Mouse (Mus musculus) B cell, adult 2 months (primary cell): ENCODE results near the gene Cdk10.
"Not testable (repeated sequence)": the region's sequence is repeated elsewhere in the genome, so short reads cannot be mapped to it uniquely, and the experiment has no call there.

ENCODE experiments used
- DNase-seq, 2 experiments: peaks; one replicate each; pipeline ENCODE4 v3.0.0; 2022

The Cdk10 gene

DNA sequence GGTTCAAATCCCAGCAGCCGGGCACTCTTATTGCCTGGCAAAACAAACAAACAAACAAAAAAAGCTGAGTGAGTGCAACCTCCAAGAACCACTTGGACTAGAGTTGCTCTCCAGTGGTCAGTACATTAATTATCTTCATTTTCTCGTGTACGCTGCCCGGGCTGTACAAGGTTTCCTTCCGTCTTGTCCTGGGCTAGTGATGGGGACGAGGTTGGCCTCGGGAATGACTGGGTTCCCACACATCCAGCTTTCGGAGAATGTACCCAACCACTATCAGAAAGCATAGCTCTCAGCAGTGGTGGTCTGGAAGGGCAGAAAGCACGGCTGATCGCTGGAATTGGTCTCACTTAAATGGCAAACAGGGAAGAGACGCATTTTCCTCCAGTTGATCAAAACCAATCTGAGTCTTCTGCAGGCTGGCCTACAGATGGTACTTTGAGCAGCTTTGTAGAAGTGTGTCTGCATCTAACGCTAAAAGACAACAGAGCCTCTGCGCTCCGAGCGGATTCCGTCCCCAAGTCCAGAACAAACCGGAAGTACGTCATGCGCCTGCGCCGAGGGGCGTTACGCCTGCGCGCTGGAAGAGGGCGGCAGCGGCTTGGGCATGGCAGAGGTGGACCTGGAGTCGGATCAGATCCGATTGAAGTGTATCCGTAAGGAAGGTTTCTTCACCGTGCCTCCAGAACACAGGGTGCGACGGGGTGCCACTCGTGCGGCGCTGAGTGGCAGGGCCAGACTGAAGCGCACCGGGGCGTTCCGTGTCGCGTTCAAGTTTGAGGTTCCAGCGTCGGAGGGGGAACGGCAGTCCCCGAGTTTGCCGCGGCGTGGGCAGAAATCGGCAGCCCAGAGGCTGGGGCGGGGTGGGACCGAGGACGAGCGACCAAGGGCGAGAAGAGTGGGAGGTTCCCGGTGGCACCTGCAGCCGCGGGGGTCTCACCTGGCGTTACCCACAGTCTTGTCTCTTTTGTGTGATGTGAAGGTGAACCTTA lies at the start of gene Cdk10:
Gene Cdk10 (plus strand): TSS at position 565 of the 989 bp plus-strand sequence.
- DNase-seq: peak; percentile 92 to 94

GRCm38 (mm10) chr8:123181391-123181790 lies 43.3 kb upstream of the Cdk10 start:
- no peak for DNase-seq

GRCm38 (mm10) chr8:123185566-123186409 lies 38.9 kb upstream of the Cdk10 start, which contains the start of gene Dpep1:
Gene Dpep1, plus strand, starts transcription at chr8:123186242.
- DNase-seq: no peak

GRCm38 (mm10) chr8:123188006-123188405 lies 36.6 kb upstream of the Cdk10 start:
- DNase-seq: no peak

- DNase-seq: no peak
These were observed 35.8 kb upstream of the Cdk10 start for GRCm38 (mm10) chr8:123188841-123189240.

DNA sequence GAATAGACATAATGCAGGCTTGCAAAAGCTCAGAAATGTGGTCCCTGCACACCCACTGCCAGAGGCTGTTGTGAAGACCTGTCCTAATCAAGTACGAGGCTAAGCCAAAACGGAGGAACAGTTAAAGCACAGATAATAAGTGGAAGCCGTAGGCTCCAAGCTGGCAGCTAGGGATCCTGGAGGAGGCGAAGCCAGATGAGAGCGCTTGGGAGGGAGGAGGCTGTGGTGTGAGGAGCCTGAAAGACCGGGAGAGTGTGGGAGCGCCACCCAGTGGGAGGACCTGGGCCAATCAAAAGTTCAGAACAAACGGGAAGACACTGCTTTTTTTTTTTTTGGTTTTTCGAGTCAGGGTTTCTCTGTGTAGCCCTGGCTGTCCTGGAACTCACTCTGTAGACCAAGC lies 34.0 kb upstream of the Cdk10 start:
- peak; percentile 21 to 23 for DNase-seq

DNA sequence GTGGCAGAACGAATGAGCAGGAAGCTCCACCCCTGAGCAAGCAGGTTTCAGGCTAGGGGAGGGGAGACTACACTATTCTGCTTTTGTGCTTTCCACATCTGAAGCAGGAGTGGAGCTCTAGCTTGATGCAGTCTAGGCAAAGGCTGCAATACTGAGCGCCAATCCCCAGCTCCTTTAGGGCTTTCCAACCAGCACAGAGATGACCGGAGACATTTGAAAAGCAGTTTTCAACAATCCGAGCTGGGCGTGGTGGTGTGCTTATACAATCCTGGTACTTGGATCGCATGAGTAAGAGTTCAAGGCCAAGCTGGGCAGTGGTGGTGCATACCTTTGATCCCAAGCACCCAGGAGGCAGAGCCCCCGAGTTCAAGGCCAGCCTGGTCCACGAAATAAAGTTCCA lies 32.7 kb upstream of the Cdk10 start:
- DNase-seq: no peak

DNA sequence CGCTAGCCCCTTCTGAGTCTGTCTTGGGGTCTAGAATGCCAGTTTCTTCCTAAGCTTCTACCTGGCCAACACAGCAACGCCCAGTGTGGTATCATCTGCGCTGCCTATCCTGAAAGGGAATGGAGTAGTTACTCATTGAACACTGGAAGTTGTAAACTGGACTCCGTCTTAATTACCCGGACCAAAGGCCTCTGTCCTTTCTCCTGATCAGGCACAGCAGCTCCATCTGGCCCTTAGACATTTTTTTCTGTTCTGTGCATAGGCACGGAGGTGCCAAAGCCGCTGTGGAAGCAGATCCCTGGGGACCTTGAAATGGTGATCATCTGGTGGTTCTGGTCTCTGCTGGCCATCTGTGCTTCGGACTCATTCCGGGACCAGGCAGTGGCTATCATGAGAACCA lies 30.9 kb upstream of the Cdk10 start:
- DNase-seq: no peak

GRCm38 (mm10) chr8:123197016-123197415 lies 27.6 kb upstream of the Cdk10 start:
- peak; percentile 30 to 45 for DNase-seq

DNA sequence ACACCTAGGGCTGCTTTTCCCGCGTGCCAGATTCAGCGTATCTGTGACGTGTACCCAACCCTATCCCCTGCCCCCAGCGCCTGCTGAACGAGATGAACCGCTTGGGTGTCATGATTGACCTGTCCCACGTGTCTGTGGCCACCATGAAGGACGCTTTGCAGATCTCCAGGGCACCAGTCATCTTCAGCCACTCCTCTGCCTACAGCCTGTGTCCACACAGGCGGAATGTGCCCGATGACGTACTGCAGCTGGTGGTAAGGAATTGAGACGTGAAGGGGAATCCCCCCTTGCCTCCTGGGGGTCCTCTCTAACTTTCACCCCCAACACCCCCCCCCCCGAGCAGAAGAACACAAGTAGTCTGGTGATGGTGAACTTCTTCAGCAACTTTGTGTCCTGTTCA lies 24.8 kb upstream of the Cdk10 start:
- no peak for DNase-seq

- DNase-seq: peak; percentile 81 to 82
These were observed 22.4 kb upstream of the Cdk10 start for GRCm38 (mm10) chr8:123202288-123202687.

- no peak for DNase-seq
These were observed 21.1 kb upstream of the Cdk10 start for GRCm38 (mm10) chr8:123203571-123203970.

DNA sequence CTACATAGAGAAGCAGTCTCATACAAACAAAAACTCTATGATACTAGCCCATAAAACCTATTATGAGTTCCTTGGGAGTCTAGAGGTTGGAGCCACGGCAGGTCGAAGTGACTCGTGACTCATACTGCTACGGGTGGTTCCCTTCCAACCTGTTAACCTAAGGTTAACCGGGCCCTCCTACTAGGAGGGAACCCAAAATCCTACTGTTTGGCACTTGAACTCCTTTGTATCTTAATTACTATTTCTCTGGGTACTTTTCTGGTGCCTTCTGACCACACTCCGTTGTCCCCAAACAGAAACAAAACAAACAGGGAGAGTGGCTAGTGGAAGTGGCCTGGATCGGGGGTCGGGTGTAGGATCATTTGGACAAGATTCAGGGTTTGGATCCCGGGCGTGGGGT lies 12.8 kb upstream of the Cdk10 start:
- DNase-seq: no peak

DNA sequence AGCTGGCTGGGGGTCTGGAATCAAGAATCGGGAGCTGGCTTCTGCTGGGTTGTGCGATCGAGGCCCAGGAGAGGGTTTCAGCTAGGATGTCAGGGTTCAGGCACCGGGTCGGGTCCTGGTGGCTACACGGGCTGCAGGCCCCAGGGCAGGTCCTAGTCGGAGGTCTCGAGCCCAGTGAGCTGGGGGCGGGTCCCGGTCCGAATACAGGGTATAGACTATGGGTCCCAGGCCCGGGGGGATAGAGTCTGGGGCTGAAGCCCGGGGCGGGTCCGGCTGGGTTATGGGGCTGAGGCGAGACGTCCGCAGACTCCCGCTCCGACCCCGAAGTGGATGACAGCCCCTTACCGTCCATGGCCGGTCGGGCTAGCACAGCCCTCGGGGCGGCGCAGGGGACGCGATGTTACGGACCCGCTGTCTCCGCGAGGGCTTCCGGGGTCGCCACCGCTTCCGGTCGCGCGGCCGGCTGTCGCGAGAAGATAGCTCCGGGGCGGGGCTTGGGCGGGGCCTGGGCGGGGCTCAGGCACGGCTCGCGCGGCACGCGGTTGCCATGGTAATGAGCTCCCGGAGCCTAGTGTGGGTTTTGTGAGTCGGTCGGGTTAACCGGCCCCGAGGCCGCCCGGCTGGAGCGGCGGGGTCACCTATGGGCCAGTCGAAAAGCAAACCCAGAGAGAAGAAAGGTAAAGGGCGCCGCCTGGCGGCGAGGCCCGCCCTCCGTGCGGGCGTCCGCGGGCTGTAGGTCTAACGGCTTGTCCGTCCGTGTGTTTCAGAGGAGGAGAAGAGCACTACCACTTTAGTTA lies 12.1 kb upstream of the Cdk10 start, which contains the start of the genes Chmp1a and Spata33:
Gene Chmp1a (minus strand): TSS at position 443 of the 797 bp plus-strand sequence.
Gene Spata33 (plus strand): TSS at position 512 of the 797 bp plus-strand sequence.
- DNase-seq: peak; percentile 86 to 89

DNA sequence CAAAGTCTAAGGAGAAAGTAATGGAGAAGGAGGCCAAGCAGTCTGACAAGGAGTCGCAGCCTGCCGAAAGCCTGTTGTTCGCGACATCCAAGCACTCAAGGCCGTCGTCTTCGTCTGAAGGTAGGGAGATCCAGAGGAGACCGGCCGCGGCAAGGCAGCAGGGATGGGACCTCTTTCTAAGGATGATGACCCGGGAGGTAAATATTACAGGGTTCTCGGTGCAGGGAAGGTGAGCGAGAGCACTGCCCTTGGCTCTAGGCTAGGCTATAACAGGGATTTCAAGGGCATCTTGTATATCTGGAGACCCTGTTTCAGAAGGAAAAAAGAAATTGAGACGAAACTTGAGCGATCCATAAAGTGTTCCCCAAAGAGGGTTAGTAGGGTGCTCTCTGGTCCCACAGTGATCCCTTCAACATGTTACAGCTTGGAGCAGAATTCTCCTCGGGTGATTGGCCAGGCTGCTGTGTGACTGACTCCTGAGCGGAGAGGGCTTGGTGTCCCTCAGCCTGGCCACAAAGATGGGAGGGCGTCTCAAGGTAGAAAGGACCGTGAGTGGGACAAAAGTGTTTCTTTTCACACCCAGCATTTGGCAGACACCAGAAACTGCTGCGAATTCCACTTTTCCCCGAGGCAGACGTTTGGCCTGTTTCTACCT lies 11.4 kb upstream of the Cdk10 start:
- no peak for DNase-seq

GRCm38 (mm10) chr8:123215430-123215829 lies 9.2 kb upstream of the Cdk10 start:
- no peak for DNase-seq

DNA sequence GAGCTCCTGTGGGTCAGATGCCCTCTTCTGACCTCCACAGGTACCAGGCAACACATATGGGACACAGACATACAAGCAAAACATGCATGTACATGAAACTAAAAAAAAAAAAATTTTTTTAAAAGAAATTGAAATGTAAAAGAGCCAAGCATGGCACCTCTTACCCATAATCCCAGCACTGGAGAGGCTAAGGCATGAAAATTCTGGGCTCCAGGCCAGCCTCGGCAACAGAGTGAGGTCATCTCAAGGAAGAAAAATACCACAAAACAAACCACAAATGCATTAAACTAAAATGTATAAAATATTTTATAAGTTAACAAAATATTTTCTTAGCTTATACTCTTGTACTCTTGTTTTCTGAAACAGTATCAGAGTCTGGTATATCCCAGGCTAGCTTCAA lies 3.7 kb upstream of the Cdk10 start:
- DNase-seq: no peak

GRCm38 (mm10) chr8:123228416-123228815 lies 3.8 kb downstream of the Cdk10 start:
- no peak for DNase-seq

GRCm38 (mm10) chr8:123230326-123230725 lies 5.7 kb downstream of the Cdk10 start:
- DNase-seq: not testable (repeated sequence)

GRCm38 (mm10) chr8:123231742-123232141 lies 7.1 kb downstream of the Cdk10 start:
- DNase-seq: no peak

DNA sequence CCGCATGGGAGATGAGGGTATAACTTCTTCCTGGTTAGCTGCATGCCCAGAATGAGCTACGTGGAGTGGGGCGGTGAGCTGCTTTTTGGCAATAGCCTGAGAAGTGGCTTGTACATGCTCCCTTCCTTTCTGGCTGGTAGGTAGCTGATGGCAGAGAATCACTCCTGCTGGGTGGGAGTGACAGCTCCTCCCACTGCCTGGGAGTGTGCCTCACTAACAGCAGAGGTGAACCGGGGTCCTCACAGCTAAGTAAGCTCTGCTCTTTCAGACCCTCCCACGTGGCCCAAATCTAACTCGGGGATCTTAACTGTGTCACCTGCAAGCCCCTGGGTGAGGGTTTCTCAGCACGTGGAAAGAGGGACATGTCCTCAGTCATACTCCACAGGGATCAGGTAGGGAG lies 7.9 kb downstream of the Cdk10 start:
- no peak for DNase-seq

- no peak for DNase-seq
These were observed 8.7 kb downstream of the Cdk10 start for GRCm38 (mm10) chr8:123233300-123233699.
